ENCODE assay signal across 27 mouse cellular contexts in genomic region chr1:97773362-97773761, GRCm38 (mm10).
"Had no signal": no experiment of that assay in that cellular context is flagged by ENCODE, and none has a peak within 500 bp of the region (broad histone marks: within the 10 kb centered on the region; RNA-seq: fewer than 3 reads in every experiment).

No protein-coding gene starts in this region.

- DNase-seq: cerebellum, adult 9-10 months; cerebellum, adult 9-11 months; cerebellum, postnatal 10 days; cerebellum, postnatal 14 days; cerebellum, postnatal 25 days; cerebellum, postnatal 36 days; embryo, embryonic 11 days; forebrain, postnatal 0 days; gastrocnemius, adult 2 months; gastrocnemius, postnatal 10 days; gastrocnemius, postnatal 14 days; gastrocnemius, postnatal 25 days; gastrocnemius, postnatal 36 days; heart, adult 11 months; heart, adult 18-20 months; heart, adult 2 months had no signal

- H3K9ac ChIP-seq: embryonic facial prominence, embryonic 12.5 days; embryonic facial prominence, embryonic 13.5 days; embryonic facial prominence, embryonic 15.5 days; forebrain, embryonic 12.5 days; forebrain, embryonic 13.5 days; forebrain, embryonic 15.5 days; forebrain, postnatal 0 days had no signal

- H3K27me3 ChIP-seq: embryonic facial prominence, embryonic 12.5 days; embryonic facial prominence, embryonic 13.5 days; embryonic facial prominence, embryonic 15.5 days; forebrain, embryonic 12.5 days; forebrain, embryonic 13.5 days; forebrain, embryonic 15.5 days had no signal

- H3K4me3 ChIP-seq: embryonic facial prominence, embryonic 10.5 days; embryonic facial prominence, embryonic 12.5 days; embryonic facial prominence, embryonic 13.5 days; embryonic facial prominence, embryonic 15.5 days; erythroblast, embryonic 14.5 days; forebrain, embryonic 10.5 days; forebrain, embryonic 12.5 days; forebrain, embryonic 13.5 days; forebrain, embryonic 15.5 days; gastrocnemius, adult 2 months; heart, adult 2 months had no signal

- ATAC-seq: forebrain, embryonic 13.5 days; forebrain, embryonic 14.5 days; forebrain, embryonic 15.5 days; forebrain, embryonic 16.5 days; forebrain, postnatal 0 days had no signal

- H3K9me3 ChIP-seq: embryonic facial prominence, embryonic 10.5 days; embryonic facial prominence, embryonic 12.5 days; embryonic facial prominence, embryonic 13.5 days; embryonic facial prominence, embryonic 15.5 days; forebrain, embryonic 10.5 days; forebrain, embryonic 12.5 days; forebrain, embryonic 13.5 days; forebrain, embryonic 15.5 days had no signal

- H3K36me3 ChIP-seq: embryonic facial prominence, embryonic 10.5 days; embryonic facial prominence, embryonic 13.5 days; embryonic facial prominence, embryonic 15.5 days; forebrain, embryonic 12.5 days; forebrain, embryonic 15.5 days had no signal

- H3K4me2 ChIP-seq: embryonic facial prominence, embryonic 12.5 days; embryonic facial prominence, embryonic 13.5 days; embryonic facial prominence, embryonic 15.5 days; forebrain, embryonic 12.5 days; forebrain, embryonic 13.5 days; forebrain, embryonic 15.5 days had no signal

- H3K27ac ChIP-seq: embryonic facial prominence, embryonic 10.5 days; embryonic facial prominence, embryonic 12.5 days; embryonic facial prominence, embryonic 13.5 days; embryonic facial prominence, embryonic 15.5 days; forebrain, embryonic 10.5 days; forebrain, embryonic 12.5 days; forebrain, embryonic 13.5 days; forebrain, embryonic 15.5 days; gastrocnemius, adult 2 months had no signal
